Mouse (Mus musculus) kidney, postnatal 36 days (tissue): ENCODE data around the gene Cdk2.

Experiments used
- DNase-seq, 2 experiments: peaks; one replicate each; pipeline ENCODE4 v3.0.0; 2021 to 2022; ENCODE audit warnings: mixed read lengths in 2 of 2

The Cdk2 gene

DNA sequence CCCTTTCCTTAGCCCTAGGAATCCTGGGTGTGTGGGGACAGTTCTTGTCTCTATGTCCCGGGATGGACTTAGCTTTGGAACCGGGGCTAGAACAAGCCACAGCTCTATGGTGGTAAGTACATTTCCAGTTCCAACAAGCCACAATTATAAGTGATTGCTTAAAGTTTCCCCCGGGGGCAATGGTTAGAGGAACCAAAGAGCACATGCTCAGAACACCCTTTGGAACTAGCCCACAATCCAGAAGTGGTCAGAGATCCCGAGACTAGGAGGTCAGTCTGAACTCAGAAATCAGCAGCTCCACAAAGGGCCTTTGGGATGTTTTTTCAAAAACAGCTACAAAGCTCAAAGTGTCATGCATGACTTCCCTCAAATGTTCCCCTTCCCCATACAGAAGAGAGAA is 51.0 kb downstream of the Cdk2 start:
- peak; percentile 58 to 81 for DNase-seq
